Mouse (Mus musculus) limb, embryonic 10.5 days (tissue): ENCODE measurements around the gene Gnb3. TPM values are rescaled to one million over a fixed set of nuclear protein-coding genes. Genes with fewer than 3 reads are reported as not detected.
"Not testable (repeated sequence)": the region's sequence is repeated elsewhere in the genome, so short reads cannot be mapped to it uniquely, and the experiment has no call there.

Experiments
- DNase-seq: peaks from one replicate; pipeline ENCODE4 v3.0.0-alpha.2; 2017; ENCODE audit warnings: low spot score
- H3K27ac ChIP-seq: fragments of 300-500 bp; sonication (generic); 2 replicates; pipeline ENCODE4 v1.5.1; 2016; ENCODE audit warnings: mild to moderate bottlenecking
- H3K27me3 ChIP-seq: fragments of 300-500 bp; sonication (generic); 2 replicates; pipeline ENCODE4 v1.6.1; 2016; ENCODE audit warnings: low read depth, mild to moderate bottlenecking; ENCODE audit not compliant: poor library complexity, severe bottlenecking
- H3K36me3 ChIP-seq: fragments of 300-500 bp; sonication (generic); 2 replicates; pipeline ENCODE4 v1.6.1; 2016; ENCODE audit warnings: mild to moderate bottlenecking, moderate library complexity
- H3K4me1 ChIP-seq: fragments of 300-500 bp; sonication (generic); 2 replicates; pipeline ENCODE4 v1.6.1; 2016
- H3K4me3 ChIP-seq: fragments of 300-500 bp; sonication (generic); 2 replicates; pipeline ENCODE4 v1.5.1; 2016; ENCODE audit warnings: mild to moderate bottlenecking, moderate library complexity
- H3K9me3 ChIP-seq: fragments of 300-500 bp; sonication (generic); replicated peaks from 2 replicates; pipeline ENCODE4 v1.6.1; 2016; ENCODE audit warnings: mild to moderate bottlenecking
- WGBS: fragments of 180-500 bp; shearing (Covaris S2); methylation state at CpG from one replicate; pipeline ENCODE4 v1.1.7; 2016; 5-methylcytosine and 5-hydroxymethylcytosine counted together
- polyA plus RNA-seq: library from polyadenylated mRNA; unstranded; fragments of >200 nt; fragmentation: Nextera tagmentation; extraction: Ambion mirVana; gene quantifications from 2 replicates; pipeline ENCODE4 v1.2.1, GENCODE M21; 2016

The Gnb3 gene
- polyA plus RNA-seq, 1 experiment from 2014 or later, result 0.34 TPM

- H3K27me3 ChIP-seq, DNase-seq, H3K36me3 ChIP-seq, H3K9me3 ChIP-seq: not testable (repeated sequence)
- 13% methylated on average over 6 of the region's 9 CpGs for WGBS
- Histone ChIP-seq H3K27ac (peak overlapping the region; percentile 48; the same call in 1 of the 2 replicates), H3K4me1 (peaks cover 17% of the 10 kb centered on the region), H3K4me3 (peak overlapping the region; percentile 30)
Observed at GRCm38 (mm10) chr6:124802400-124802799, 37.7 kb downstream of the Gnb3 start.

GRCm38 (mm10) chr6:124796200-124796599 is 43.9 kb downstream of the Gnb3 start:
- 85% methylated on average over 2 of the region's 2 CpGs for WGBS
- peaks cover 15% of the 10 kb centered on the region; the same call in 1 of the 2 replicates for H3K36me3 ChIP-seq
- no peaks in the 10 kb centered on the region for H3K27me3 ChIP-seq
- no peaks in the 10 kb centered on the region for H3K9me3 ChIP-seq
- no peaks in the 10 kb centered on the region for H3K4me1 ChIP-seq
- H3K27ac ChIP-seq, result no peak overlapping the region
- DNase-seq, result no peak
- no peak overlapping the region for H3K4me3 ChIP-seq

- no peak for DNase-seq
- H3K27ac ChIP-seq, result no peak overlapping the region
- H3K4me3 ChIP-seq, result no peak overlapping the region
- H3K4me1 ChIP-seq, result no peaks in the 10 kb centered on the region
- H3K9me3 ChIP-seq, result no peaks in the 10 kb centered on the region
- 74% methylated on average over 4 of the region's 4 CpGs for WGBS
- no peaks in the 10 kb centered on the region for H3K27me3 ChIP-seq
- H3K36me3 ChIP-seq, result peaks cover 15% of the 10 kb centered on the region; the same call in 1 of the 2 replicates
Observed at GRCm38 (mm10) chr6:124795781-124796180, 44.3 kb downstream of the Gnb3 start.

- no peaks in the 10 kb centered on the region for H3K4me1 ChIP-seq
- DNase-seq, result no peak
- H3K36me3 ChIP-seq, result peaks cover 15% of the 10 kb centered on the region; the same call in 1 of the 2 replicates
- H3K27ac ChIP-seq, result no peak overlapping the region
- H3K27me3 ChIP-seq, result no peaks in the 10 kb centered on the region
- H3K4me3 ChIP-seq, result no peak overlapping the region
- no peaks in the 10 kb centered on the region for H3K9me3 ChIP-seq
- WGBS, result 92% methylated on average over 3 of the region's 3 CpGs
Observed at GRCm38 (mm10) chr6:124791911-124792310, 48.2 kb downstream of the Gnb3 start.

GRCm38 (mm10) chr6:124790121-124790520 is 50.0 kb downstream of the Gnb3 start:
- Histone ChIP-seq H3K4me3 (no peak overlapping the region), H3K27me3 (no peaks in the 10 kb centered on the region), H3K4me1 (no peaks in the 10 kb centered on the region), H3K9me3 (no peaks in the 10 kb centered on the region), H3K27ac (no peak overlapping the region), H3K36me3 (peaks cover 4% of the 10 kb centered on the region; the same call in 1 of the 2 replicates)
- 78% methylated on average over 4 of the region's 4 CpGs for WGBS
- DNase-seq, result no peak

- Histone ChIP-seq H3K9me3 (no peaks in the 10 kb centered on the region), H3K4me3 (no peak overlapping the region), H3K36me3 (peaks cover 4% of the 10 kb centered on the region; the same call in 1 of the 2 replicates), H3K27me3 (no peaks in the 10 kb centered on the region), H3K4me1 (no peaks in the 10 kb centered on the region), H3K27ac (no peak overlapping the region)
- 88% methylated on average over 4 of the region's 4 CpGs for WGBS
- no peak for DNase-seq
Observed at GRCm38 (mm10) chr6:124789519-124789918, 50.6 kb downstream of the Gnb3 start.

- Histone ChIP-seq H3K27me3 (no peaks in the 10 kb centered on the region), H3K36me3 (peaks cover 3% of the 10 kb centered on the region; the same call in 1 of the 2 replicates), H3K9me3 (no peaks in the 10 kb centered on the region), H3K4me3 (no peak overlapping the region), H3K27ac (no peak overlapping the region), H3K4me1 (peaks cover 2% of the 10 kb centered on the region)
- no peak for DNase-seq
- WGBS, result 78% methylated on average over 10 of the region's 10 CpGs
Observed at GRCm38 (mm10) chr6:124787722-124788121, 52.4 kb downstream of the Gnb3 start.

GRCm38 (mm10) chr6:124786756-124787420 is 53.2 kb downstream of the Gnb3 start:
- Histone ChIP-seq H3K36me3 (no peaks in the 10 kb centered on the region), H3K4me1 (peaks cover 7% of the 10 kb centered on the region), H3K27me3 (no peaks in the 10 kb centered on the region), H3K9me3 (no peaks in the 10 kb centered on the region), H3K27ac (no peak overlapping the region), H3K4me3 (no peak overlapping the region)
- no peak for DNase-seq
- 63% methylated on average over 8 of the region's 8 CpGs for WGBS

Other genes starting within 250 kb of the Gnb3 start
- not detected in 2 replicates for gene C1s2, start 204.2 kb downstream of the Gnb3 start, polyA plus RNA-seq
- 37.3 and 45.7 TPM in 2 replicates for gene Lpcat3, start 177.2 kb downstream of the Gnb3 start, polyA plus RNA-seq
- 254 and 298 TPM in 2 replicates for gene Emg1, start 128.1 kb downstream of the Gnb3 start, polyA plus RNA-seq
- gene Phb2, start 127.9 kb downstream of the Gnb3 start, polyA plus RNA-seq, result 501 and 622 TPM in 2 replicates
- gene Ptpn6, start 101.6 kb downstream of the Gnb3 start, polyA plus RNA-seq, result 6.2 and 7.6 TPM in 2 replicates
- 384 and 460 TPM in 2 replicates for gene Grcc10, start 98.9 kb downstream of the Gnb3 start, polyA plus RNA-seq
- not detected in 2 replicates for gene Gm45234, start 84.3 kb downstream of the Gnb3 start, polyA plus RNA-seq
- 12.9 and 14.8 TPM in 2 replicates for gene Atn1, start 83.8 kb downstream of the Gnb3 start, polyA plus RNA-seq
- gene Eno2, start 70.6 kb downstream of the Gnb3 start, polyA plus RNA-seq, result 0.69 and 1.5 TPM in 2 replicates
- gene Lrrc23, start 60.5 kb downstream of the Gnb3 start, polyA plus RNA-seq, result 0.35 and 0.68 TPM in 2 replicates
- 4.7 and 6.9 TPM in 2 replicates for gene Spsb2, start 31.6 kb downstream of the Gnb3 start, polyA plus RNA-seq
- 831 and 927 TPM in 2 replicates for gene Tpi1, start 26.0 kb downstream of the Gnb3 start, polyA plus RNA-seq
- gene Usp5, start 10.8 kb downstream of the Gnb3 start, polyA plus RNA-seq, result 200 and 209 TPM in 2 replicates
- 243 and 250 TPM in 2 replicates for gene Cdca3, start 10.7 kb downstream of the Gnb3 start, polyA plus RNA-seq
- gene P3h3, start 17.5 kb upstream of the Gnb3 start, polyA plus RNA-seq, result 17.3 and 26.8 TPM in 2 replicates
- gene Gpr162, start 23.7 kb upstream of the Gnb3 start, polyA plus RNA-seq, result 0.59 and 1.2 TPM in 2 replicates
- not detected in 2 replicates for gene Cd4, start 47.9 kb upstream of the Gnb3 start, polyA plus RNA-seq
- gene Lag3, start 71.4 kb upstream of the Gnb3 start, polyA plus RNA-seq, result 0.88 and 1.6 TPM in 2 replicates
- 144 and 208 TPM in 2 replicates for gene Ptms, start 79.8 kb upstream of the Gnb3 start, polyA plus RNA-seq
- 428 and 433 TPM in 2 replicates for gene Mlf2, start 91.1 kb upstream of the Gnb3 start, polyA plus RNA-seq
- 141 and 150 TPM in 2 replicates for gene Cops7a, start 125.3 kb upstream of the Gnb3 start, polyA plus RNA-seq
- gene Pianp, start 156.4 kb upstream of the Gnb3 start, polyA plus RNA-seq, result 0.40 and 1.4 TPM in 2 replicates
- 12.8 and 15.2 TPM in 2 replicates for gene Zfp384, start 168.9 kb upstream of the Gnb3 start, polyA plus RNA-seq
- gene Ing4, start 199.5 kb upstream of the Gnb3 start, polyA plus RNA-seq, result 121 and 145 TPM in 2 replicates
- gene Acrbp, start 209.4 kb upstream of the Gnb3 start, polyA plus RNA-seq, result 10.1 and 13.0 TPM in 2 replicates
- gene Lpar5, start 227.6 kb upstream of the Gnb3 start, polyA plus RNA-seq, result 0.14 and 0.18 TPM in 2 replicates